Mouse (Mus musculus) CH12F3 (cell line): ENCODE measurements around the gene Hsd17b6.

Experiments
- in situ Hi-C: fragments of 300-500 bp; cut with MboI; formaldehyde crosslinking; loops from 2 replicates; pipeline ENCODE4 v1.14.3; 2020; ENCODE audit warnings: low sequenced_read_pairs

The Hsd17b6 gene

DNA sequence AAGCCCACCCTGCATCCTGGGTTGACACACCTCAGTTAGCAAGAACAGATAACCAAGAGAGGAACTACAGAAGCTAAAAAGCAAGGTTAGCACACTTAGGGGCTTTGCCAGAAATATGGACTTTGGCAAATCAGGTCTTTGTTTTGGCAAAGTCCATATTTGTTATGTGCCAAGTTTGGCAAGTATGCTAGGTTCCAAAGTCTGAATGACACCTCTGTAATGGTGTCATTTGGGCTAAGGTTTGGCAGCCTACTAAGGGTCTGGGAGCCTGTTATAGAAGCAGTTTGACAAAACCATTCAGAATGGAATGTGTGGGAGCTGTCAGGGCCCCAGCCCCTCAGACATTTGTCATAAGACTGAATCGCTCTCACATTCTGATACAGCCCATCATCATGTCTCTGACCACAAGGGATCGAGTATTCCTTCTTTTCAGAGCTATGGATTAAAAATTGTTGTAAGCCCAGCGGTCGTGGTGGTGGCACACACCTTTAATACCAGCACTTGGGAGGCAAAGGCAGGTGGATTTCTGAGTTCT lies 57.7 kb downstream of the Hsd17b6 start:
- in situ Hi-C loops, result loop anchor here (10.0 to 25.0 kb wide), 2 partner anchors 55 to 238 kb away; partner anchors contain the start of genes Gls2, Hsd17b6 and Rbms2

DNA sequence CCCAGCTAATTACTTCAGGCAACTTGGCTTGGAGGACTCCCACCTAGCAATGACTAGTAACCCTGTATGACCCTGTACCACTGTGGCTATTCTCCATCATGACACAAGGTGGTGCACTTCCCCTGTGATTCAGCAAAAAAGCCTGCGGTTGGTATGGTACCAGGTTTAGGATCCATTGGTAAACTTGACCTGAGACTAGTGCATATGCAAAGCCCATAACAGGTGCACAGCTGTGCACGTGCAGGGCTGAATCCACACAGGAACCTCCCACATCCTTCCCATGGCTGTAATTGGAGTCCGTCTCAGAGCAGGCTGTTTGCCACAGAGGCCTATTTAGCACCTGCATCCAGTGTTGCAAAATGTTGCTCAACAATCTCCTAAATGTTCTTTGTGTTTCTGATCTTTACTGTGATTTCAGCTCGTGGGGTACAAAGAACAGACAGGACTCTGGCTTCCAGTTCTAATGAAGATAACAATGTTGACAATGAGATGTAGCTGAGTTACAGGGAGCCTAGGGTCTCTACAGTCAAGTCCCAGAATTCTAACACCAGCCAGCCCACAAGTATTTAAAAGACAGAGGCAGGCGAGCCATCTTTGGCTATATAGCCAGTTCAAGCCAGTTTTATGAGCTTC lies 61.9 kb downstream of the Hsd17b6 start:
- in situ Hi-C loops, result loop anchor here (10.0 to 25.0 kb wide), 2 partner anchors 59 to 242 kb away; partner anchors contain the start of genes Gls2, Hsd17b6 and Rbms2
